Mouse (Mus musculus): ENCODE measurements around the gene Hist1h2bc. TPM values are rescaled to one million over a fixed set of nuclear protein-coding genes. Genes with fewer than 3 reads are reported as not detected.
"Not testable (repeated sequence)": the region's sequence is repeated elsewhere in the genome, so short reads cannot be mapped to it uniquely, and the experiment has no call there.

Gene Hist1h2bc
- polyA plus RNA-seq, 1 experiment = 55.6 TPM

GRCm38 (mm10) chr13:23709714-23710373 lies 25.8 kb downstream of the Hist1h2bc start:
- no peak for TF ChIP-seq CTCF (IDR thresholded peaks at IDR 0.05; ENCODE audit: borderline replicate concordance, insufficient read depth, low read length)
- Histone ChIP-seq H3K27ac (ENCODE audit: insufficient read depth, low read length) (no peak overlapping the region), H3K4me1 (ENCODE audit: control insufficient read depth, insufficient read depth, low read length) (peaks cover 4% of the 10 kb centered on the region; the same call in 1 of the 2 replicates), H3K4me3 (ENCODE audit: insufficient read depth, low read length) (peak overlapping the region; percentile 64)

GRCm38 (mm10) chr13:23710374-23711089 lies 26.5 kb downstream of the Hist1h2bc start, which contains the start of gene Hfe:
TSS of gene Hfe (minus strand) at chr13:23710854.
- Histone ChIP-seq H3K4me3 (ENCODE audit: insufficient read depth, low read length) (peak within 1 kb of the TSS; percentile 64), H3K4me1 (ENCODE audit: control insufficient read depth, insufficient read depth, low read length) (peaks cover 4% of the 10 kb centered on the region; the same call in 1 of the 2 replicates), H3K27ac (ENCODE audit: insufficient read depth, low read length) (no peak within 1 kb of the TSS)
- TF ChIP-seq POLR2A (IDR thresholded peaks at IDR 0.05; ENCODE audit: low read depth, low read length) = 0 out of 2 replicates have a peak, but pooled peaks have one; percentile 14
- no peak for TF ChIP-seq CTCF (IDR thresholded peaks at IDR 0.05; ENCODE audit: borderline replicate concordance, insufficient read depth, low read length)

DNA sequence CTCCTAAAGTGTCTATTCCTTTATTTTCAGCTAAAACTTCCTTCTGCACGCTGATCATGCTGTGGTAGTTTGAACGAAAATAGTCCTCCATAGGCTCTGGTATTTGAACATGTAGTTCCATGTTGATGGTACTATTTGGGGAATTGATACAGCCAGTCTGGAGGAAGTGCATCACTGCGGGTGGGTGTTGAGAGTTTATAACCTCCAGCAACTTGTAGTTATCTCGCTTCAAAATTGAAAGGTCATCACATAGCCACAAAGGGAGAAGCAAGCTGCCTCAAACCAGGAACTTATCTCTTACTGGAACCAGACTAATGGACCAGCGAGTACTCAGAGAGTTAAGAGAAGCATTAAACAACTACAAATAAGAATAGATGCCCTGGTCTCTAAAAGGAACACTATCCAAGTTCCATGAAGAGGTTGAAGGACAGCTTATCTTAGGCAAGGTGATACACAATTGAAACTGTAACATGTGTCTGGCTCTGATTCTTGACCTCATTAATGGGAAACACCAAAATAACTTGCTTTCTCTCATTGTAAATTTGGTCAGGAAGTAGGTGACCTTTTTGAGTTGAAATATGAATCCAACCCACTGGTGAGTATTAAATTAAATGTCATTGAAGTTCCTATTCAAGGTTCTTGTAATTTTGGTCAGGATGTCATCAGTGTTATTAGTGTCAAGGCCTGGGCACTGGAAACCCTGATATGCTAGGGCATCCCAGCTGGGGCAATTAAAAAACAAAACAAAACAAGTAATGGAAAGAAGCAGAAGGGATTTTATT lies 32.5 kb downstream of the Hist1h2bc start:
- no peak overlapping the region for H3K4me3 ChIP-seq (ENCODE audit: insufficient read depth, low read length)
- H3K4me1 ChIP-seq (ENCODE audit: control insufficient read depth, insufficient read depth, low read length) = no peaks in the 10 kb centered on the region
- no peak overlapping the region for H3K27ac ChIP-seq (ENCODE audit: insufficient read depth, low read length)
- TF ChIP-seq CTCF (IDR thresholded peaks at IDR 0.05; ENCODE audit: borderline replicate concordance, insufficient read depth, low read length) (no peak), POLR2A (IDR thresholded peaks at IDR 0.05; ENCODE audit: low read depth, low read length) (no peak)

DNA sequence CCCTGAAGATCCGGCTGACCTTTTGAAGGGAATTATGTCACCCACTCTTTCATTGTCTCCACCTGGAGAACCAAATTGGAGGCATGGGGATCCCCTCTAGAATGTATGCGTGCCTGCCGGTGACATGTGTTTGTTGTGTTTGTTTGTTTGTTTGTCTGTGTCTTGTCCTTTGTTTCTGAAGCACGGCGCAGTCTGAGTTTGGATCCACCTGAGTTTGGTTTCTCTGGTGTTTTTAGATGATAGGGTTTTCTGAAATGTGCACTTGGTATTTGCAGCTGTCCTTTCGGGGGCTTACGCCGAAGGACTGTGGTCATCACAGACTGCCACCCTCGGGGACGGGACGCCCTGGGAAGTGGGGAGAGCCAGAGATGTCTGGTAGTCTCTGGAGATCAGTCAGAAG lies 33.2 kb downstream of the Hist1h2bc start:
- H3K27ac ChIP-seq (ENCODE audit: insufficient read depth, low read length) = no peak overlapping the region

GRCm38 (mm10) chr13:23717593-23718245 lies 33.7 kb downstream of the Hist1h2bc start:
- not testable (repeated sequence) for H3K4me3 ChIP-seq (ENCODE audit: insufficient read depth, low read length); H3K4me1 ChIP-seq (ENCODE audit: control insufficient read depth, insufficient read depth, low read length); H3K27ac ChIP-seq (ENCODE audit: insufficient read depth, low read length)

More for the DNA sequence above, 33.2 kb downstream of the Hist1h2bc start:
- Histone ChIP-seq H3K4me3 (ENCODE audit: insufficient read depth, low read length) (no peak overlapping the region), H3K4me1 (ENCODE audit: control insufficient read depth, insufficient read depth, low read length) (no peaks in the 10 kb centered on the region)
- TF ChIP-seq POLR2A (IDR thresholded peaks at IDR 0.05; ENCODE audit: low read depth, low read length) = no peak
- TF ChIP-seq CTCF (IDR thresholded peaks at IDR 0.05; ENCODE audit: borderline replicate concordance, insufficient read depth, low read length) = no peak

DNA sequence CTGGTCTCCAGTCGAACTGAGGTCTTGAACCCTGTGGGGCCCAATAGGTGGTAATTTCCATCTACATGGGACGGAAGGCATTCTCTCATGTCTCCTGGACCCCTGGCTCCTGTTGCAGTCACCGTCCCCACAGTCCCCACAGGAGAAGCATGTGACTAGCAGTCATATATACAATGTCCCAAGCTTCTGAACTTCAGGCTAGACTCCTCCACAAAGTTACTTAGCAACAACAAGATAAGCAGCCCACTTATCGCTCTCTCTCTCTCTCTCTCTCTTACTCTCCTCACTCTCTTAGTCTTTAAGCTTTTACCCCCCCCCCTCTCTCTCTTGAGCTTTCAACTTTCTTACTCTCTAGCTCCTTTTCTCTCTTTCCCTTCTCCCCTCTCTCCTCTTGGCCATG lies 40.2 kb downstream of the Hist1h2bc start:
- Histone ChIP-seq H3K4me3 (ENCODE audit: insufficient read depth, low read length) (no peak overlapping the region), H3K27ac (ENCODE audit: insufficient read depth, low read length) (no peak overlapping the region), H3K4me1 (ENCODE audit: control insufficient read depth, insufficient read depth, low read length) (no peaks in the 10 kb centered on the region)
- TF ChIP-seq POLR2A (IDR thresholded peaks at IDR 0.05; ENCODE audit: low read depth, low read length) (no peak), CTCF (IDR thresholded peaks at IDR 0.05; ENCODE audit: borderline replicate concordance, insufficient read depth, low read length) (no peak)

DNA sequence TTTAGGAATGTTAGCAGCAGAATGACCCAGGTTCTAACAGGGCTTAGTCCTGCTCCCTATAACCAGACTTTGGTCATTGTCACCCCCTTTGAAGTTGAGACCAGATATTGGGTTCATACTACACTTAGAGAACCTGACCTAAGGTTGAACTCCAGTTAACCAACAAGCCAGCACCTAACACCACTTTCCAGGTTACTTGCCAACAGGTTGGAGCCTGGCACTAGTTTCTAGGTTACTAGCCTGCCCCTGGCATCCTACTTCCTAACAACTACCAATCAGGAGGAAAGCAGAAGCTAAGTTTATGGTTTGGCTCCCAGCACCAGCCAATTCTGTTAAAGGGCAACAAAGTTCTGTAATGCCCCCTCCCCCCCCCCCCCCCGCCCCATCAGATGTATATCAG lies 41.2 kb downstream of the Hist1h2bc start:
- H3K27ac ChIP-seq (ENCODE audit: insufficient read depth, low read length) = no peak overlapping the region
- no peaks in the 10 kb centered on the region for H3K4me1 ChIP-seq (ENCODE audit: control insufficient read depth, insufficient read depth, low read length)
- TF ChIP-seq CTCF (IDR thresholded peaks at IDR 0.05; ENCODE audit: borderline replicate concordance, insufficient read depth, low read length) (no peak), POLR2A (IDR thresholded peaks at IDR 0.05; ENCODE audit: low read depth, low read length) (no peak)
- H3K4me3 ChIP-seq (ENCODE audit: insufficient read depth, low read length) = no peak overlapping the region

- no peak overlapping the region for H3K4me3 ChIP-seq (ENCODE audit: insufficient read depth, low read length)
- no peaks in the 10 kb centered on the region for H3K4me1 ChIP-seq (ENCODE audit: control insufficient read depth, insufficient read depth, low read length)
- H3K27ac ChIP-seq (ENCODE audit: insufficient read depth, low read length) = no peak overlapping the region
- no peak for TF ChIP-seq CTCF (IDR thresholded peaks at IDR 0.05; ENCODE audit: borderline replicate concordance, insufficient read depth, low read length)
- TF ChIP-seq POLR2A (IDR thresholded peaks at IDR 0.05; ENCODE audit: low read depth, low read length) = no peak
Observed at GRCm38 (mm10) chr13:23728472-23729191, 44.6 kb downstream of the Hist1h2bc start.

DNA sequence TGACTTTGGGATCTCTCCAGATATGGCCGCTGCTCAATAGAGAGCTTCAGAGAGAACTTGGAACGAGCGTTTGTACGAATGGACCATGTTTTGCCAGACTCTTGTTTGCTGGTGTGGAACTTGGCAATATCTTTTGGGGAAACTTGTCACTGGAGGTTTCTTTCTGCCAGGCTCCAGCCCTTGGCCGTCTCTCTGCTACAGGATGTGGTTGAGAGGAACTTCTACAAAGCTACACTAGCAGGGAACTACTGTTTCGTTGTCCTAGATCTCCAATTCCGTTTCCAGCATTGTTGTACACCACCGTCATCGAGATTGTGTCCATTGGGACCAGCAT lies 45.2 kb downstream of the Hist1h2bc start:
- TF ChIP-seq POLR2A (IDR thresholded peaks at IDR 0.05; ENCODE audit: low read depth, low read length) (no peak), CTCF (IDR thresholded peaks at IDR 0.05; ENCODE audit: borderline replicate concordance, insufficient read depth, low read length) (no peak)
- no peak overlapping the region for H3K4me3 ChIP-seq (ENCODE audit: insufficient read depth, low read length)
- H3K27ac ChIP-seq (ENCODE audit: insufficient read depth, low read length) = no peak overlapping the region
- H3K4me1 ChIP-seq (ENCODE audit: control insufficient read depth, insufficient read depth, low read length) = no peaks in the 10 kb centered on the region

All from embryonic fibroblast, embryonic 13.5 days (primary cell).